Mouse (Mus musculus) regulatory T cell (primary cell): ENCODE results near the gene Rprd1b.

ENCODE experiments used
- in situ Hi-C: fragments of 300-600 bp; cut with MboI, MseI; formaldehyde crosslinking; loops from one replicate; pipeline ENCODE4 v1.15.1; 2025; ENCODE audit warnings: high pct_unique_total_duplicates

Rprd1b gene

GRCm38 (mm10) chr2:158144750-158145527 is 116.6 kb downstream of the Rprd1b start:
- in situ Hi-C loops: no loop called here

DNA sequence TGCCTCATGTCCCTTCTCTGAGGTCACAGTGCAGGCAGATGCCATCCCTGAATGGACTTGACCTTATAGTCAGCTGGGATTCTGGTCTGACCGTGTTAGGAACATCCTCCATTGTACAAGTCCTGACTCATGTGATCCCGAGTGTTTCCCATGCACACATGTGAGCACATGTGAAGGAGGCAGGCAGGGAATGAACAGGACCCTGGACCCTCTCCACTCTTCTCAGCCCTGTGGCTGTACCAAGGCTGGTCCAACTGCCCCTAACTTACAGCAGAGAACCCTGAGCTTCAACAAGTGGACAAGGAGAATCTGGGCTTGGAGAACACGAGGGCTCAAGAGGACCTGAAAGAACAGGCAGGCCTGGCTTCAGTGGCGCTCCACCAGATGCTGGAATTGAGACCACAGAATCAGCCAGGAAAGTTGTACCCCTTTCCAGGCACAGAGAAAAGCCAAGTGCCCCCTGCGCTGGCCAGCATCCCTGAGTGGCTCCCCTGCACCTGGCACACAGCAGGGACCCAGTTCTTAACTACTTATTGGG is 117.3 kb downstream of the Rprd1b start:
- in situ Hi-C loops: no loop called here

GRCm38 (mm10) chr2:158146223-158146622 is 117.9 kb downstream of the Rprd1b start, which contains the start of gene Tgm2:
TSS of gene Tgm2 (minus strand) at chr2:158146436.
- in situ Hi-C loops: no loop called here

DNA sequence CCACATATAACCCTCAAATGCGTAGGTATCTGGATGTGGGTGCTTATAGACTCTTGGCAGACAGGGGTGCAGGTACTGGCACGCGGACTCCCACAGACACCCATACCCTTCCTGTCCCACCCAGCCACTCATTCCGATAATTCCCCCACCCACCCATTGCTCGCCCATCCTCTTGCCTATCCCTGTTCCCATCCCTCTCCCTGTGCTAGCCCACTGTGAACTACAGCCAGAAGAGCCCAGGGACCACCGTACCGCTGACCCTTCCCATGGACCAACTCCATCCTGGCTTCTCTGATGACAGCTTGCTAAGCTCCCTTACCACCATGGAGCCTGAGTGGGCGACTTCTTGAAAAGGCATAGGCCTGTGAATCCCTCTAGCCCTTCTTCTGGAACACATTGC is 118.7 kb downstream of the Rprd1b start:
- in situ Hi-C loops: no loop called here

- in situ Hi-C loops: no loop called here
Measured at GRCm38 (mm10) chr2:158151077-158151476, 122.8 kb downstream of the Rprd1b start.

- in situ Hi-C loops: no loop called here
Measured at GRCm38 (mm10) chr2:158152685-158153309, 124.5 kb downstream of the Rprd1b start.

GRCm38 (mm10) chr2:158153728-158154343 is 125.5 kb downstream of the Rprd1b start:
- in situ Hi-C loops: no loop called here

DNA sequence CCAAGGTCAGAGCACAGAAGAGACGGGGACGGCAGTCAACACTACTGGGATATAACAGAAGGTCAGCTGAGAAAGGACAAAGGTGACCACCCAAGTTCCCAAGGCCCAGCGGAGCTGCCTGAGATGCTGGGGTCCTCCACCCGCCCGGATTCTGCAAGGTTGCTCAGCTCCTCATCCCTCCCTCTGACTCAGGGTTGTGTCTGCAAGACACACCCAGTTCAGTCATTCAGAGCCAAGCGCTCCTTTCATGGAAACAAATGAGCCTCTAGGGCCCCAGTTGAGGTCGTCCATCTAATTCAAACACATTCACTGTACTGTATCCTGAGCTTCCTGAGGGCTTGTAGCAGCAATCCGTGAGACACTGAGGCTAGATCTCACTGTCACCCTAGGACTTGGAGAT is 126.3 kb downstream of the Rprd1b start:
- in situ Hi-C loops: no loop called here

DNA sequence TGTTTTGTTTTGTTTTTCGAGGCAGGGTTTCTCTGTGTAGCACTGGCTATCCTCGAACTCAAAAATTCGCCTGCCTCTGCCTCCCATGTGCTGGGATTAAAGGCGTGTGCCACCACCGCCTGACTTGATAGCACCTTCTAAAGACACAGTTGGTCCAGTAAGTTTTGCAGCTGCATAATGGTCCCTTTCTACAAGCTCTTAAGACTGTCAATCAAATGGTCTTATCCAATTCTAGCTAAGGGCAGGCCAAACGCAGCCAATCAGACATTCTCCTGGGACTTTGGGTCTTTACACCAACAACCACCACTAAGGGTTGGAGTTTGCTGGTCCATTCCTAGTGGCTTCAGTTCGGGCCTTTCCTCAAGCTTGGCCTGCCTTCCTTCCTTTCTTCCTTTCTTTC is 126.8 kb downstream of the Rprd1b start:
- in situ Hi-C loops: no loop called here

DNA sequence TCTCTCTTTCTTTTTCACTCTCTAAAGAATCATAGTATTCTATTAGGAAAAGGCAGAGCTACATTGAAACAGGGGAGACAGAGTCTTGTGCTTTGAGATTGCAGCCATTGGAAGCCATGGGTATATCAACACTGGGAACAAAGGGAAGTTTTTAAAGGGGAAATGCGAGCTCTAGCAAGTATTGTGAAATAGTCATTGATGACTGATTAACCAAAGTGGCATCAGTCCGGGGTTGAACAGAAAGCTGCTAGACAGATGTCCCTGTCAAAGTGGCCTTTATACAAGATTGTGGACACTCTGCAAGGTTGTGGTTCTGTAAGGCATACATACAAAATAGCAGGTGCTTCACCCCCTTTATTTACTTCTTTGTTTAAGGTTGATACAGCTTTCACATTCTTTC is 127.3 kb downstream of the Rprd1b start:
- in situ Hi-C loops: no loop called here

GRCm38 (mm10) chr2:158156487-158156886 is 128.2 kb downstream of the Rprd1b start:
- in situ Hi-C loops: no loop called here

GRCm38 (mm10) chr2:158157654-158158053 is 129.4 kb downstream of the Rprd1b start:
- in situ Hi-C loops: no loop called here

- in situ Hi-C loops: no loop called here
Measured at GRCm38 (mm10) chr2:158159376-158160235, 131.3 kb downstream of the Rprd1b start.

DNA sequence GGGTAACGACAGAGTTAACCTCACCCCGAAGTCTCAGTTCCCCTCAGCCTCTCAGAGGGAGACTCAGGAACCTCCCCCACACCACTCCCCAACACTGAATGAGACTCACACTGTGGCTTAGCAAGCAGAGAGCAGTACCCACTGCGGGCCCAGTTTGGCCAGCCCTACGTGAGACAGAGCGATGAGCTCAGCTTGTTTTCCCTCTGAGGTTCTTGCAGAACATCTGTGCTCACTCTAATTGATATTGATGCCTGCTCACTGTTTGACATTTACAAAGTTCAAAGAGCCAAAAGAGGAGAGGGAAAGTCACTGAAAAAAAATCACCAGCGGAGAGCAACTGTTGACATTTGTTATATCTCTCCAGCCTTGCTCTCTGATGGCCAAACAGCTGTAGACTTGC is 133.5 kb downstream of the Rprd1b start:
- in situ Hi-C loops: no loop called here

GRCm38 (mm10) chr2:158163034-158163433 is 134.7 kb downstream of the Rprd1b start:
- in situ Hi-C loops: no loop called here

DNA sequence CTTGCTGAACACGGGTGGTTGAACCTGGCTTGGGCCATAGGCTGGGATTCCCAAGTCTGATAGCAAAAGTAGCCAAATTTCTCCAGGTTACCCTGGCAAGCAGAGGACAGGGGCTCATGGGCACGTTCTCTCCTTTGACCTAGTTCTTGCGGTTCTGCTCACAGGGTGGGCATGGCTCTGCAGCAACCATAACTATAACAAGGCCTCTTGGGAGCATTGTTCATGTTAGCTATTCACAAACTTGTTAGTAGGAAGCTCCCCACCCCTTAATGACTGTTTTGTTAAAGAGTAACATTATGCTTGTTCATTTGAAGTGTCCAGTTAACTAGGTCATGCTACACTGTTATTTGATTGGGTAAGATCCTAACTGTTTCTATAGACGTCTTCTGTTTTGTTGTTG is 137.5 kb downstream of the Rprd1b start:
- in situ Hi-C loops: no loop called here

DNA sequence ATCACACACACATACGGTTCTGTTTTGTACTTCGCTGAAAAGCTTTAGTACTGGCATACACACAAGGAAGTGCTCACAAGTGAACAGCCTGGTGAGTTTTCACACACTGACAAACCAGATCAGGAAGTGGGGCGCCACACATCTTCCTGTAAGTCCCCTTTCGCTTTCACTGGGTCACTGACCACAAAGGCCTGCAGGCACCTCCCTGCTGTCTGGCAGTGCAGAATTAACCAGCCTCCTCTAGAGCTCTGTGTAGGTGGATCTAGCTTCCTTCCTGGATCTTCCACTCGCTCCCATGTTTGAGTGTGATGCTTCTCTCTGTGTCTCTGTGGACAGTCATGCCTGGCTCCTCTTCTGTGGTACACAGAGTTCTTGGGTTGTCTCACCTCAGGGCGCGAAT is 138.3 kb downstream of the Rprd1b start:
- in situ Hi-C loops: no loop called here

DNA sequence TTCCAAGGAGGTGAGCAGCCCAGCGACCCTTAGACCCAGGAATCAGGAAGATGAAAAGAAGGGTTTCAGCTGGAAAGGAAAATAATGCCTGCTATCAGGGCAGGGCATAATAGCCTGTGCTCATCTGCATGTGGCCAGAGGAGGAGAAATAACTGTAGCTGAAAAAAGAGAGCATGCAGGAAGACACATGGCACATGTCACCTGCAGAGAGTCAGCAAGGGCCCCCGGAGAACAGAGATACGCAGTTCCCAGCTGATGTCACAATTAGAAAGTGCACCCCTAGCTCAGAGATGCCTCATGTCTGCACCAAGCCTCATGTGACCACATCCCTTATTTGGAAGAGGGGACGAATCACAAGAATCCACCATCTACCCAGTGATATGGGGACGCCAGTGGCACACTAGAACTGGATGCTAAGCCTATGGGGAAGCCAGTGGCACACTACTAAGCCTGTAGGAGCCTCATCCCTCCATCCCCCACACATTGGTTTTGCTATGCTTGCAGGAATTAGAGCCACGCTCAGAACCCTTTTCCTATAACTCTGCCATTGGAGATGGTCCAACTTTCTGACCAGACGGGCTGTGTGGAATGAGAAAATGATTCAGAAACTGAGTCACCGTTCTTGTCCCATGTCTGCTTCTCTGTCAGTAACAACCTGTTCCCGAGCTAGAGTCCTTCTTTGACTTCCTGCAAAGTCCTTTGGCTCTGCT is 139.4 kb downstream of the Rprd1b start:
- in situ Hi-C loops: no loop called here

DNA sequence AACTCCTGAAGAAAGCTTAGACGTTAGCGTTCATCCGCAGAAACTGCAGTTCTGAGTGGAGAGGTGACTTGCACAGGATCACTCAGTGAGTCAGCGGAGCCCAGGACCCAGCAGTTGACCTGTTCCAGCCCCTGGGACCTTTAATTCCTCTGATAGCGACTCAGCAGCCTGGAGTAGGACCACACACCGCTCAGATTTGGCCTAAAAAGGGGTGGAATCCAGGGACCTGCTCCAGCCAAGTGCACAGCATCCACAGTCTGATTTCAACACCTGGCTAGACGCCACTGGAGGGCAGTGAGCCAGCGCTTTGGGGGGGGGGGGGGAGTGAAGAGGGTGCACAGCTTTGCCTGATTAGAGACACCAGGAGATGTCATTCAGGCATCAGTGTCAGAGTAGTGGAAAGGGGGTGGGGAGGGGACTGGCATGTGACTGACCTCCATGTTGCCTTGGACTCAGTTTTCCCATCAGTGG is 140.5 kb downstream of the Rprd1b start:
- in situ Hi-C loops: no loop called here

DNA sequence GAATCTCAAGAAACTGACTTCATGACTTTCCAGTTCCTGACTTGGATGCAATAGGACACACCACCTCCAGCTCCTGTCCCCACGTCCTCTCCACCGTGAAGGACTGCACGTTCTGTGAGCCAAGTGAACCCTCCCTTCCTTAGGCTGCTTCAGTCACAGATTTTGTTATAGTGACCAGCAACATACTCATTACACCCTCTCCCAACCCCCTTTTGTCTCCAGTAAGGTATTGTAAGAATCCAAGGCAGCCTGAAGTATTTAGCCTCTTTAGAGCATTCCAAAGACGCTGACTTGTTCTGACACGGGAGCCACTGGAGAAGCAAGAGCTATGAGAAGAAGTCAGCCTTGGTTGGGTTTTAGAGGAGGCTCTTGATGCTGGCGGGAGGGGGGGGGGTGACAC is 141.1 kb downstream of the Rprd1b start:
- in situ Hi-C loops: no loop called here

GRCm38 (mm10) chr2:158169771-158170170 is 141.5 kb downstream of the Rprd1b start:
- in situ Hi-C loops: no loop called here
